Mouse (Mus musculus): ENCODE measurements around the gene Gm7694. TPM values are rescaled to one million over a fixed set of nuclear protein-coding genes. Genes with fewer than 3 reads are reported as not detected.

The Gm7694 gene
- total RNA-seq, 4 experiments from 2014 or later: 3.9 to 5.3 (median 4.1) TPM

DNA sequence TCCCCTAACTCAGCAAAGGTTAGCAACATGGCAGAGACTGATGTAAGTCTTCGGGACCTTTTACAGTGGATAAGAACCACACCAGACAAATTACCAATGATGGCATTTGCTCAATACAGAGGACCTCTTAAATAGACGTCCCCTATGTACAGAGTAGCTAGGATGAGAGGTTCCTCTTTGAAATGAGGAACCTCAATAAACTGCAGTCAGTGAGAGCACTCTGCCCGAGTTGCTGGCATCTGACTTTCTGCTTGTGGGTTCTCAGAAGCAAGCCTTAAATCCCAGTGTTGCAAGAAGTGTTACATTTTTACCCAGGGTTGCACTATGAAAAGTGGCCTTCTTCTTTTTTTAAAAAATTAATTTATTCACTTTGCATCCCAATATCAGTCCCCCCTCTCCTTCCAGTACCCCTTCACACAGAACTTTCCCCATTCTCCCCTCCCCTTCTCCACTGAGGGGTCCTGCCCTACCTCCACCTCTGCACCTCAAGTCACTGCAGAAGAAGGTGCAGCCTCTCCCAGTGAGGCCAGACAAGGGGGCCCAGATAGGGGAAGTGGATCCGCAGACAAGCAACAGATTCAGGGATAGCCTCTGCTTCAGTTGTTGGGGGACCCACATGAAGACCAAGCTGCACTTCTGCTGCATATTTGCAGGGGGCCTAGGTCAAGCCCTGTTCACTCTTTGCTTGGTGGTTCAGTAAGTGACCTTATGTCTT, 23.6 kb downstream of the Gm7694 start:
- no peak for DNase-seq (ENCODE audit: low spot score in 2 of 2)

DNA sequence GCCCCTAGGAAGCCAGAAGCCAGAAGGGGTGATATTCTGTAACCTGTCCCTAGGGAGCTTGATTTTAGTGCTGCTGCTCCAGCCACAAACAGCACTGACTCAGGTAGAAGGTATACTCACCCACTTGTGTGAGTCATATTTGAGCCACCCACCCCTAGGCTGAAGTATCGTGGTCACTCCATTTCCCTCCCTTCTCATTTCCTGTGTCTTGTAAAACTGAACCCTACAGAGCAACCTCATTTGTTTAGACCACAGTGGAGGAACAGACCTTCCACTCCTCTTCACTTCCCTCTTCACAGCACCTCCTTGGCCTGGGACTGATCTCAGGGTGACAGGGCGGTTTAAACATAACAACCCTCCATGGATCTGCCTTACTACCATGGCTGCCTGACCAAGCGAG, 29.1 kb downstream of the Gm7694 start, which contains the start of gene Sh2d1b1:
Gene Sh2d1b1 (plus strand): TSS at position 305 of the 400 bp plus-strand sequence.
- no peak for DNase-seq (ENCODE audit: low spot score in 2 of 2)

DNA sequence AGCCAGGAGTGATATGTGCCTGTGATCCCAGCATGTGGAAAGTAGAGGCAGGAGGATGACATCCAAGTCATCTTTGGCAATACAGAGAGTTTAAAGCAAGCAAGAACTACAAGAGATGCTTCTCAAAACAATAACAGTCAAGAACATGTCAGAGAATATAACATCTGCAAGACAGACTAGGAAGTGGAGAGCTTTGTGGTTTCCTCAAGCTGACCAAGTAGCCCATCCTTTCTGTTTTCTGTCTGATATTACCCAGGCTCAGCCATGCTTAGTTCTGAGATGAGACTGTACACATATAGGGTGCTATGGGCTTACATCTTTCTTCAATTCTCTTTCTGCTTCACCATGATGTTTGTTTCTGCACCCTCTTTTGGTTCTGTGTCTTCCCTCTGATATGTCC, 32.9 kb downstream of the Gm7694 start:
- no peak for DNase-seq (ENCODE audit: low spot score in 2 of 2)

DNA sequence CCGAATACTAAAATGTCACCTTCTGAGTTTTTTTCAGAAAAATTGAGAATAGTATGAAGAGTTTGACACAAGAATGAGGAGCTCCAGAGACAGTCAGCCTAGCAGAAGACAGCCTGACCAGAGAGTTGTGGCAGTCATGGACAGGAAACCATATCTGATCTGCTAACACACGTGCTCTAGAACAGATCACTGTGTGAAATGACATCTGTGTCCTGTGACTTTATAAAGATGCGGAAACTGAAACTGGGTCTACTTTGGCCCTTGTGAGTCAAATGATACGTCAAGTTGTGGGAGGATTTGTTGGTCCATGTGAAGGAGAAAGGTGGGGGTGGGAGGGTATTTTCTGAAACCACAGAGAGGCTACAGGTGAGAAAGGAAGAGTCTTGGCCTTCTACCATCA, 35.4 kb downstream of the Gm7694 start:
- DNase-seq (ENCODE audit: low spot score in 2 of 2): no peak

DNA sequence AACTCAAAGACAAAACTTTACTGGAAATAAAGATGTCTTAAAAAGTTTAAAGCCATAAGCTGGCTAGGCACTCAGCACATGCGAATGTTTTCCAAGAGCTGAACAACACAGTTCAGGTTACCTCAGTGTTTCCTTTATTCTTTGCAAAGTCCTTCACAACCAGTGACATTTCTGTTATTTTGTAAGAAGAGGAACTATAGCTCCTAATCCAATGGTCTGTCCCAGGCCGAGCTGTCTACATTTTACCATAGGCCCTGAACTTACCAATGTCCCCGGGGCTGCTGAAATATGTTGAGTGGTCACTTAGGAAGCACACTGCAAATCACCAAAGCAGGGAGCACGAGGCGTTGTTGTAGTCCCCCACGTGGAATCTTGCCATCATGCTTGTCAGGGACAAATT, 35.9 kb downstream of the Gm7694 start:
- no peak for DNase-seq (ENCODE audit: low spot score in 2 of 2)

DNA sequence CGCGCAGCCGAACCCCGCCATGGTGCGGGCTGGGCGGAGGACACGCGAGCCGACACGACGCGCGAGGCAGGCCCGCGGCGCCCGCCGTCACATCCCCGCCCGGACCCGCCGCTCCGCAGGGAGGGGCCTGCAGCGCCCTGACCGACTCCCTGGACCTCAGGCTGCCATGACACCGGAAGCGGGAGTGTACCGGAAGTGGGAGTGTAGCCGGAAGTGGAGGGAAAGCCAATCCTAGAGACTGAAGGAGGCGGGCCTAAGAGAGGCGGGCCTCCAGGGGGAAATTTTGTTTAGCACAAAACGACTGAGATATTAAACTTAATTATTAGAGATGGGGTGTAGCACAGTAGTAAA, 50.6 kb downstream of the Gm7694 start:
- peak; percentile 82 to 88 for DNase-seq (ENCODE audit: low spot score in 2 of 2)

DNA sequence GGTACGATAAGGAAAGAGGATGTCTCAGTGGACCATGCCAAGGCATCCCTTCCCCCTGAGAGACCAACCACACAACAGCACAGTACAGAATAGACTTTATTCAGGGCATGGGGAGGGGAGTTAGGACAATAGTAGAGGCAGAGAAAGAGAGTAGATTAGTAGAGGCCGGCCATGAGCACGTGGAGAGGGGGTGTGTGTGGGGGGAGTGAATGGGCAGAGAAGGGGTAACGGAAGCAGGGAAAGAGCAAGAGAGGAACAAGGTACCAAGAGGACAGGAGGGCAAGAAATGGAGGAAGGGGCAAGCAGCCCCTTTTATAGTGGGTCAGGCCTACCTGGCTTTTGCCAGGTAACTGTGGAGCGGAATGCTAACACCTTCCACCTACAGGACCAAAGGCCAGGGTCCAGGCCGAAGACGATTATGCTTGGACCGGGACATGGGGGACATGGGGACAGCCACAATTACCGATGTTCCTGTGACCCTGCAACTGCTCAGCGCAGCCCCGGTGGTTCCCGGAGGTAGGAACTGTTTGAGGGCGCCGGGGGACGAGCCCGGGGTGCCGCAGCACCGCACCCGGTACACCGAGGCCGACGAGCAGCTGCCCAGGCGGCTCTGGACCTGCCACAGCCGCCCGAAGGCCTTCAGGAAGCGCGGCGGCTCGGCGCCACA, 51.1 kb downstream of the Gm7694 start:
- no peak for DNase-seq (ENCODE audit: low spot score in 2 of 2)

Other genes starting within 250 kb of the Gm7694 start
- gene Ddr2, start 195.6 kb downstream of the Gm7694 start, total RNA-seq (2022): 1 to 10 TPM; 5.3 to 7.2 (median 6.8) TPM
- gene Uap1, start 131.4 kb downstream of the Gm7694 start, total RNA-seq (2022): 10 to 100 TPM; 52.0 to 61.3 (median 55.7) TPM
- 100 to 1,000 TPM; 135 to 163 (median 149) TPM for gene Uhmk1, start 90.9 kb downstream of the Gm7694 start, total RNA-seq (2022)
- not detected for gene Sh2d1b2, start 73.6 kb downstream of the Gm7694 start, total RNA-seq (2022)
- gene Sh2d1b1, start 29.0 kb downstream of the Gm7694 start, total RNA-seq (2022): under 1 TPM in 2 of 4 experiments, not detected in 2; 0.23 to 0.25 TPM
- not detected for gene Spata46, start 2.5 kb upstream of the Gm7694 start, total RNA-seq (2022)